Mouse (Mus musculus) regulatory T cell (primary cell): ENCODE measurements at regions not wholly inside any gene's neighbourhood (a gene's known extent, or its start where the extent isn't known, plus 50 kb on each side); places are given as distances from the start of the nearest gene placed in this dataset.

ENCODE experiments used
- in situ Hi-C: fragments of 300-600 bp; cut with MboI, MseI; formaldehyde crosslinking; loops from one replicate; pipeline ENCODE4 v1.15.1; 2025; ENCODE audit warnings: high pct_unique_total_duplicates

GRCm38 (mm10) chr3:103464181-103464580 lies 110.8 kb upstream of the Syt6 start:
- in situ Hi-C loops, result no loop called here

- in situ Hi-C loops, result no loop called here
Observed at GRCm38 (mm10) chr3:103464729-103465128, 110.3 kb upstream of the Syt6 start.

- in situ Hi-C loops, result no loop called here
Observed at GRCm38 (mm10) chr3:103465132-103465690, 109.8 kb upstream of the Syt6 start.

- in situ Hi-C loops, result no loop called here
Observed at GRCm38 (mm10) chr3:103465948-103466347, 109.1 kb upstream of the Syt6 start.

GRCm38 (mm10) chr3:103470586-103471400 lies 104.2 kb upstream of the Syt6 start:
- in situ Hi-C loops, result no loop called here

- in situ Hi-C loops, result no loop called here
Observed at GRCm38 (mm10) chr3:103472598-103472997, 102.4 kb upstream of the Syt6 start.

GRCm38 (mm10) chr3:103473336-103473735 lies 101.7 kb upstream of the Syt6 start:
- in situ Hi-C loops, result no loop called here

- in situ Hi-C loops, result no loop called here
Observed at GRCm38 (mm10) chr3:103479845-103480543, 95.0 kb upstream of the Syt6 start.

- in situ Hi-C loops, result no loop called here
Observed at GRCm38 (mm10) chr3:103480676-103481075, 94.4 kb upstream of the Syt6 start.

- in situ Hi-C loops, result no loop called here
Observed at GRCm38 (mm10) chr3:103483316-103483715, 91.7 kb upstream of the Syt6 start.

GRCm38 (mm10) chr3:103483762-103484161 lies 91.3 kb upstream of the Syt6 start:
- in situ Hi-C loops, result no loop called here

GRCm38 (mm10) chr3:103489786-103490185 lies 85.2 kb upstream of the Syt6 start:
- in situ Hi-C loops, result no loop called here

GRCm38 (mm10) chr3:103490966-103491365 lies 84.1 kb upstream of the Syt6 start:
- in situ Hi-C loops, result no loop called here

GRCm38 (mm10) chr3:103492211-103492610 lies 82.8 kb upstream of the Syt6 start:
- in situ Hi-C loops, result no loop called here

- in situ Hi-C loops, result no loop called here
Observed at GRCm38 (mm10) chr3:103493623-103494022, 81.4 kb upstream of the Syt6 start.

- in situ Hi-C loops, result no loop called here
Observed at GRCm38 (mm10) chr3:103494043-103494442, 81.0 kb upstream of the Syt6 start.

GRCm38 (mm10) chr3:103496083-103496482 lies 78.9 kb upstream of the Syt6 start:
- in situ Hi-C loops, result no loop called here

- in situ Hi-C loops, result no loop called here
Observed at GRCm38 (mm10) chr3:103496683-103497082, 78.3 kb upstream of the Syt6 start.

GRCm38 (mm10) chr3:103497696-103498095 lies 77.3 kb upstream of the Syt6 start:
- in situ Hi-C loops, result no loop called here

- in situ Hi-C loops, result no loop called here
Observed at GRCm38 (mm10) chr3:103498458-103498857, 76.6 kb upstream of the Syt6 start.

GRCm38 (mm10) chr3:103499801-103500200 lies 75.2 kb upstream of the Syt6 start:
- in situ Hi-C loops, result no loop called here

GRCm38 (mm10) chr3:103500366-103500765 lies 74.7 kb upstream of the Syt6 start:
- in situ Hi-C loops, result no loop called here

GRCm38 (mm10) chr3:103504160-103504559 lies 70.9 kb upstream of the Syt6 start:
- in situ Hi-C loops, result no loop called here
